Mouse (Mus musculus) liver, postnatal 0 days (tissue): Measurements from ENCODE around the gene Bud13. TPM values are rescaled to one million over a fixed set of nuclear protein-coding genes. Genes with fewer than 3 reads are reported as not detected.
A peak's percentile ranks its signal among the peaks of the same experiment; 100 is the strongest.

Experiments used
- ATAC-seq: fragments of 200-750 bp; cut with Nextera tagmentation; 2 replicates; pipeline ENCODE4 v1.8.0; 2017; ENCODE audit warnings: mild to moderate bottlenecking, moderate library complexity
- DNase-seq: peaks from one replicate; pipeline ENCODE4 v3.0.0-alpha.2; 2016
- H3K27ac ChIP-seq: fragments of 300-500 bp; sonication (generic); 2 replicates; pipeline ENCODE4 v1.5.1; 2014; ENCODE audit warnings: antibody characterized with exemption, moderate library complexity, mild to moderate bottlenecking, low read depth
- H3K27me3 ChIP-seq: fragments of 300-500 bp; sonication (generic); 2 replicates; pipeline ENCODE4 v1.6.1; 2014; ENCODE audit warnings: low read length, control low read depth, mixed read lengths; ENCODE audit not compliant: insufficient read depth
- H3K36me3 ChIP-seq: fragments of 300-500 bp; sonication (generic); replicated peaks from 2 replicates; pipeline ENCODE4 v1.6.1; 2014; ENCODE audit warnings: mild to moderate bottlenecking, control low read depth, low read length, moderate library complexity, mixed read lengths; ENCODE audit not compliant: insufficient read depth
- H3K4me1 ChIP-seq: fragments of 300-500 bp; sonication (generic); 2 replicates; pipeline ENCODE4 v1.6.1; 2014; ENCODE audit warnings: antibody characterized with exemption, mild to moderate bottlenecking, control low read depth; ENCODE audit not compliant: insufficient read depth
- H3K4me2 ChIP-seq: fragments of 300-500 bp; sonication (generic); 2 replicates; pipeline ENCODE4 v1.6.1; 2014; ENCODE audit warnings: low read depth, mild to moderate bottlenecking, low read length, moderate library complexity, mixed read lengths
- H3K4me3 ChIP-seq: fragments of 300-500 bp; sonication (generic); 2 replicates; pipeline ENCODE4 v1.5.1; 2014; ENCODE audit warnings: low read depth, low read length
- H3K9ac ChIP-seq: fragments of 300-500 bp; sonication (generic); replicated peaks from 2 replicates; pipeline ENCODE4 v1.6.1; 2014; ENCODE audit warnings: mild to moderate bottlenecking, moderate library complexity
- H3K9me3 ChIP-seq: fragments of 300-500 bp; sonication (generic); 2 replicates; pipeline ENCODE4 v1.6.1; 2016; ENCODE audit warnings: mild to moderate bottlenecking, control low read depth, low read length, mixed read lengths
- CTCF ChIP-seq: sonication (generic); IDR thresholded peaks from 2 replicates; pipeline ENCODE4 v1.5.1; 2016; ENCODE audit warnings: antibody characterized with exemption, low read depth
- EP300 ChIP-seq: IDR thresholded peaks from 2 replicates; pipeline ENCODE4 v1.6.1; 2016; ENCODE audit warnings: antibody characterized with exemption, low read depth, mild to moderate bottlenecking
- WGBS: fragments of 180-500 bp; shearing (Covaris S2); extraction: QIAGEN DNeasy Blood & Tissue Kit; methylation state at CpG from one replicate; pipeline ENCODE4 v1.1.7; 2014; ENCODE audit not compliant: insufficient replicate concordance; 5-methylcytosine and 5-hydroxymethylcytosine counted together
- polyA plus RNA-seq: library from polyadenylated mRNA; unstranded; fragments of >200 nt; fragmentation: Nextera tagmentation; extraction: Ambion mirVana; gene quantifications from 2 replicates; pipeline ENCODE4 v1.2.1, GENCODE M21; 2015

Gene Bud13
- polyA plus RNA-seq, 1 experiment from 2014 or later: 4.0 TPM

DNA sequence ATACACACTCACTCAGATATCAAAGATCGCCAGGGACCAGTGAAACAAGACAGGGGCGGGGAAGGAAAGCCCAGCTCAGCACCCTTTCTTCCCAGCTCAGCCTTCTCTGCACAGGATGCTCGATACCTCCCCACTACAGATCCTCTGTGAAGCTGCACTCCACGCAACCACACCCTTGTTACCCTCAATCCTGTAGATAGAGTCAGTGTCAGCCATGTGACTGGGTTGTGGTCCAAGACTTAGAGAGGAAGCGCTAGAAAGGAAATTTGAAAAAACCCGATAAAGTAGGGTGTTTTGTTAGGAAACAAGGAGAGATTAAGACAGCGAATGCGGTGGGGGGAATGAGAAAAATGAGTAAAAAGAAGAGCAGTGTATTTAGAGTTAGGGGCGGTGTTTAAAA, 10.7 kb upstream of the Bud13 start:
- DNase-seq: peak; percentile 49

DNA sequence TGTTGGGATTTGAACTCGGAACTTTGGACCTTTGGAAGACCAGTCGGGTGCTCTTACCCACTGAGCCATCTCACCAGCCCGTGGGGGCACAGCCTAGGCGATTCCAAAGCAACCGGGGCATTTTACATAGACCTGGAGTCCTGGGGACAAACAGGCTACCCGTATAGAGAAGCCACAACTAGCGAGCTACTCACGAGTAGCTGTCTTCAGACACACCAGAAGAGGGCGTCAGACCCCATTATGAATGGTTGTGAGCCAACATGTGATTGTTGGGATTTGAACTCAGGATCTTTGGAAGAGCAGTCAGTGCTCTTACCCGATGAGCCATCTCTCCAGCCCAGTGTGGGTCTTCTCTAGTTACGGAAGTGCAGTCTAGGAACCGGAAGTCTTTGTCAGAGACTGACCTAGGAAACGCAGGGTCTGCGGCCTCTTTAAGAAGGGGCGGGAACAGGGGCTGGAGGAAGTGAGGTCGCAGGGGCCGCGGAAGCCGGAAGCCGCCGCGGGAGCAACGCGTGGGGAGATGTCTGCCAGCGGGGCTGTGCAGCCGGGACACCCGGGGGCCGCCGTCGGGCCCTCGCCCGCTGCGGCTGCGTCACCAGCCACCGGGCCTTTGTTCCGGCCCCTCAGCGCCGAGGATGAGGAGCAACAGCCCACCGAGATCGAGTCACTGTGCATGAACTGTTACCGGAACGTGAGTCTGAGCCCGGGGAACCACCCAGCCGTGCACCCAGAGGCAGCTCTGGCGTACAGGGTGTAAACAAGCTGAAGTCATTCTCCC, 9.9 kb upstream of the Bud13 start, which contains the start of gene Zpr1:
Zpr1 (plus strand) TSS at position 388 of the 778 bp plus-strand sequence.
- DNase-seq: peak; percentile 91
- TF ChIP-seq CTCF (peak; percentile 70), EP300 (peak; percentile 42; the same call in 1 of the 2 replicates)
- no peaks in the 10 kb centered on the region for H3K27me3 ChIP-seq
- H3K27ac ChIP-seq: peak within 1 kb of the TSS; percentile 82
- H3K4me3 ChIP-seq: peak within 1 kb of the TSS; percentile 67
- peaks cover 33% of the 10 kb centered on the region for H3K36me3 ChIP-seq
- WGBS: 4% methylated on average over 45 of the region's 45 CpGs
- H3K9ac ChIP-seq: peak within 1 kb of the TSS; percentile 78
- peaks cover 14% of the 10 kb centered on the region for H3K4me1 ChIP-seq
- no peaks in the 10 kb centered on the region for H3K9me3 ChIP-seq
- H3K4me2 ChIP-seq: peak within 1 kb of the TSS; percentile 72
- ATAC-seq: peak; percentile 79

More for the DNA sequence above, 10.7 kb upstream of the Bud13 start:
- TF ChIP-seq EP300 (no peak), CTCF (no peak)
- H3K27me3 ChIP-seq: no peaks in the 10 kb centered on the region
- peak overlapping the region; percentile 82 for H3K27ac ChIP-seq
- peaks cover 15% of the 10 kb centered on the region for H3K4me1 ChIP-seq
- ATAC-seq: peak; percentile 16
- 45% methylated on average over 9 of the region's 9 CpGs for WGBS
- H3K36me3 ChIP-seq: peaks cover 25% of the 10 kb centered on the region
- no peak overlapping the region for H3K9ac ChIP-seq
- H3K9me3 ChIP-seq: no peaks in the 10 kb centered on the region
- peak overlapping the region; percentile 67; the same call in 1 of the 2 replicates for H3K4me3 ChIP-seq
- peak overlapping the region; percentile 72 for H3K4me2 ChIP-seq

DNA sequence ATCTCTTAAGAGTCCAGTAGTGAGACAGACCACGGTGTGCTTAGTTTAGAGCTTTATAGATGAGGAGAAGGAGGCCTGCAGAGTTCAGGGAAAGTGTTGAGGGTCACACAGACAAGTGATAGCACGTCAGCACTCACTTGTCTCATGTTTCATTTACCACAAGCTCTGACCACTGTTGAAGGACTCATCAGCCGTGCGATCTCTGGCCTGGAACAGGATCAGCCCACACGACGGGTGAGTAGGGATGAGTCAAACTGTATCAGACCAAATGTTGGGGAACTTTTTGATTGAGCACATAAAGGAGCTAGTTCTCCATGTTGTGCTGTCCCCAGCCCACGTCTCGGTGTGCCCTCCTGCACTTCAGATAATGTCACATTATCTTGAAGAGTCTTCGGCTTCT, 8.3 kb upstream of the Bud13 start:
- TF ChIP-seq CTCF (no peak), EP300 (no peak)
- Histone ChIP-seq H3K4me2 (peak overlapping the region; percentile 72), H3K4me1 (peaks cover 11% of the 10 kb centered on the region), H3K9me3 (no peaks in the 10 kb centered on the region), H3K27me3 (no peaks in the 10 kb centered on the region), H3K36me3 (peaks cover 47% of the 10 kb centered on the region), H3K9ac (no peak overlapping the region), H3K4me3 (0 out of 2 replicates have a peak overlapping the region, but pooled peaks have one; percentile 67), H3K27ac (no peak overlapping the region)
- WGBS: 76% methylated on average over 9 of the region's 9 CpGs
- no peak for DNase-seq
- no peak for ATAC-seq

DNA sequence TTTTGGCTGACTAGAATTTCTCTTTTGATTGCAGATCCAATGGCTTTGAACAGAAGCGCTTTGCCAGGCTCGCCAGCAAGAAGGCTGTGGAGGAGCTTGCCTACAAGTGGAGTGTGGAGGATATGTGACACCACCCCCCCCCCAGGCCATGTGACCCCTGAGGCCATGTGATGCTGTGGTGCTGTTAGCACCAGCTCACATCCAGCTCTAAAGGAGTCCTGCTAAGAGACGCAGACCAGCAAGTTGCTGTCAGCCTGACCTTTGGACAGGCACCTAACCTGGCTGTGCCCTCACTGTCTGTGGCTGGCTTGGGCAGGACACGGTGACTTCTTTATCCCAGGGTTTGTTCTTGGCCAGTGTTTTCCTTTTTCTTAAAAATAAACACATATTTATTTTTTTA, 15.6 kb downstream of the Bud13 start:
- H3K4me2 ChIP-seq: no peak overlapping the region
- no peak overlapping the region for H3K4me3 ChIP-seq
- H3K27me3 ChIP-seq: no peaks in the 10 kb centered on the region
- ATAC-seq (peak; percentile 45; the same call in 1 of the 2 replicates), DNase-seq (no peak)
- no peak overlapping the region for H3K27ac ChIP-seq
- peaks cover 37% of the 10 kb centered on the region for H3K36me3 ChIP-seq
- no peak for TF ChIP-seq CTCF
- no peak for TF ChIP-seq EP300
- peak overlapping the region; percentile 7; the same call in 1 of the 2 replicates for H3K9ac ChIP-seq
- WGBS: 73% methylated on average over 4 of the region's 4 CpGs
- H3K9me3 ChIP-seq: no peaks in the 10 kb centered on the region
- no peaks in the 10 kb centered on the region for H3K4me1 ChIP-seq

DNA sequence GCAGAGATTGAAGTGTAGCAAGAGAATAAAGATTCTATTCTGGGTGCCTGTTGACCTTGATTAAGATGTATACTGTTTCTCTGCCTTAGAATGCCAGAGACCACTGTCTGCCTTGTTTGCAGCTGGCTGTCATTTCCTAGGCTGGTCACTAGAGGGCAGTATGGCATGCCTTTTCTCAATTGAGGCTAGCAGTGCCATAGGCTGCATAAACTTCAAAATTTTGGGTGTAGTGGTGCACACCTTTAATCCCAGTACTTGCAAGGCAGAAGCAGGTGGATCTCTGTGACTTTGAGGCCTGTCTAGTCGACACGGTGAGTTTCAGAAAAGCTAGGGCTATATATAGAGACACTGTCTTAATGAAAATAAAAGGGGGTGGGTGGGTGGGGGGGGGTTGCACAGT, 19.3 kb downstream of the Bud13 start:
- no peak for TF ChIP-seq EP300
- peak; percentile 94 for TF ChIP-seq CTCF
- Histone ChIP-seq H3K27ac (no peak overlapping the region), H3K36me3 (peaks cover 22% of the 10 kb centered on the region), H3K4me2 (no peak overlapping the region), H3K9me3 (no peaks in the 10 kb centered on the region), H3K4me3 (no peak overlapping the region), H3K4me1 (no peaks in the 10 kb centered on the region), H3K9ac (no peak overlapping the region), H3K27me3 (no peaks in the 10 kb centered on the region)
- DNase-seq: peak; percentile 55
- WGBS: 3% methylated on average over 2 of the region's 2 CpGs
- no peak for ATAC-seq

DNA sequence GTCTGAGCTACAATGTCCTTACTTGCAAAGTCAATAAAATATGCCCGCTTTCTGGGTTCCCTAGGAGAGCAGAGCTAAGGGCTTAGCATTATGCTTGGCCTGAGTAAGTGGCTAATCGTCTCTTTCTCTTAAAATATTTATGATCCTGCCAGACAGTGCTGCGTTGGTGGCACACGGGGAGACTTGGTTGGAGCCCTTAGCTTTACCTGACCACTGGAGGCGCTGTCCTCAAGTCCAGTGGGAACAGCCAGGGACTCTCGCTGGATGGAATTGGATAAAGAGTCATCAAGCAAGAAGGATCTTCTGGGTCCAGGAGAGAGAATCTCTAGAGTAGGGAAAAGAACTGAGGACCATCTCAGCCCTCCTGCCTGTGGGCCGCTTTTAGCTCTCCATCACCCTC, 26.3 kb downstream of the Bud13 start:
- DNase-seq (peak; percentile 31), ATAC-seq (no peak)
- Histone ChIP-seq H3K4me1 (no peaks in the 10 kb centered on the region), H3K9me3 (no peaks in the 10 kb centered on the region), H3K4me2 (no peak overlapping the region), H3K27me3 (no peaks in the 10 kb centered on the region), H3K36me3 (no peaks in the 10 kb centered on the region), H3K9ac (no peak overlapping the region), H3K4me3 (no peak overlapping the region), H3K27ac (no peak overlapping the region)
- 15% methylated on average over 7 of the region's 7 CpGs for WGBS
- TF ChIP-seq CTCF (peak; percentile 58), EP300 (no peak)
